Mouse (Mus musculus): ENCODE data around the gene Vps41.

- TF ChIP-seq EP300 (IDR thresholded peaks at IDR 0.05), result no peak
- TF ChIP-seq CTCF (IDR thresholded peaks at IDR 0.05), result no peak
These were observed 179.7 kb downstream of the Vps41 start for GRCm38 (mm10) chr13:18896789-18897188.

Data from lung, postnatal 0 days (tissue).